Mouse (Mus musculus) frontal cortex, postnatal 36 days (tissue): Measurements from ENCODE around the gene Rpl10l.

Experiments
- DNase-seq, 2 experiments: peaks; one replicate each; pipeline ENCODE4 v3.0.0; 2022; ENCODE audit warnings: low spot score in 2 of 2

The Rpl10l gene

GRCm38 (mm10) chr12:66283991-66284622 lies at the start of gene Rpl10l:
Gene Rpl10l (minus strand): TSS chr12:66284401.
- DNase-seq, result no peak

- no peak for DNase-seq
Measured at GRCm38 (mm10) chr12:66275890-66276289, 8.3 kb downstream of the Rpl10l start.

GRCm38 (mm10) chr12:66245461-66246099 lies 38.6 kb downstream of the Rpl10l start:
- no peak for DNase-seq

- DNase-seq, result no peak
Measured at GRCm38 (mm10) chr12:66234158-66234557, 50.0 kb downstream of the Rpl10l start.
